Mouse (Mus musculus) midbrain, embryonic 10.5 days (tissue): Measurements from ENCODE around the gene Utf1. TPM values are rescaled to one million over a fixed set of nuclear protein-coding genes. Genes with fewer than 3 reads are reported as not detected.

Experiments
- DNase-seq: peaks from one replicate; pipeline ENCODE4 v3.0.0-alpha.2; 2017; ENCODE audit warnings: low spot score
- H3K27ac ChIP-seq: fragments of 300-500 bp; sonication (generic); replicated peaks from 2 replicates; pipeline ENCODE4 v1.5.1; 2016; ENCODE audit warnings: mild to moderate bottlenecking
- H3K27me3 ChIP-seq: fragments of 300-500 bp; sonication (generic); 2 replicates; pipeline ENCODE4 v1.6.1; 2016; ENCODE audit warnings: low read depth, mild to moderate bottlenecking; ENCODE audit not compliant: poor library complexity, severe bottlenecking
- H3K36me3 ChIP-seq: fragments of 300-500 bp; sonication (generic); 2 replicates; pipeline ENCODE4 v1.6.1; 2016; ENCODE audit warnings: mild to moderate bottlenecking, moderate library complexity
- H3K4me1 ChIP-seq: fragments of 300-500 bp; sonication (generic); 2 replicates; pipeline ENCODE4 v1.6.1; 2016
- H3K4me3 ChIP-seq: fragments of 300-500 bp; sonication (generic); 2 replicates; pipeline ENCODE4 v1.5.1; 2016; ENCODE audit warnings: mild to moderate bottlenecking, moderate library complexity
- H3K9me3 ChIP-seq: fragments of 300-500 bp; sonication (generic); replicated peaks from 2 replicates; pipeline ENCODE4 v1.6.1; 2016; ENCODE audit warnings: mild to moderate bottlenecking
- WGBS: fragments of 180-500 bp; shearing (Covaris S2); methylation state at CpG from one replicate; pipeline ENCODE4 v1.1.7; 2016; 5-methylcytosine and 5-hydroxymethylcytosine counted together
- microRNA counts: library from miRNA; unstranded; fragments of <30 nt; microRNA quantifications from one replicate; lab custom pipeline; 2017
- microRNA-seq: library from miRNA; unstranded; fragments of <30 nt; microRNA quantifications from one replicate; pipeline ENCODE4, GENCODE M21; 2017
- polyA plus RNA-seq: library from polyadenylated mRNA; unstranded; fragments of >200 nt; fragmentation: Nextera tagmentation; extraction: Ambion mirVana; gene quantifications from 2 replicates; pipeline ENCODE4 v1.2.1, GENCODE M21; 2016

Gene Utf1
- polyA plus RNA-seq, 1 experiment from 2014 or later = 0.16 TPM

DNA sequence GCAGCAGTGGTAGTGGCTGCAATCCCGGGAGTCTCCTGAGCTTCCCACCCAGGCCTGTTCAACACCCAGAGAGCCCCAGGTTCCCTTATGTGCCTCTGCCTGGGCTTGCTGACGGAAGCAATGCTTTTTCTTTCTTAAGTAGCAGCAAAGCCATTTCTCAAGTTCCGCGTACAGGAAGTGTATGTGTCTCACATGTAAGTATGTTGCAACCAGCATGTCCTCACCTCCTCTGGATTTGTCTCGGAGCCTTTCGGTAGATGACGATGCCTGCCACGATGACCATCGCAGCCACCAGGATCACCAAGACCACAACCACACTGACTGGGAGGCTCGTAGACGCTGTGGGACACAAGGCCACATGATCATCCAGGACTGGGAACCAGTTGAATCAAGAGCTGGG is 40.9 kb downstream of the Utf1 start:
- Histone ChIP-seq H3K9me3 (no peaks in the 10 kb centered on the region), H3K4me1 (no peaks in the 10 kb centered on the region), H3K4me3 (no peak overlapping the region), H3K27ac (no peak overlapping the region), H3K36me3 (peaks cover 14% of the 10 kb centered on the region; the same call in 1 of the 2 replicates), H3K27me3 (peaks cover 11% of the 10 kb centered on the region)
- DNase-seq = no peak
- 94% methylated on average over 11 of the region's 11 CpGs for WGBS

DNA sequence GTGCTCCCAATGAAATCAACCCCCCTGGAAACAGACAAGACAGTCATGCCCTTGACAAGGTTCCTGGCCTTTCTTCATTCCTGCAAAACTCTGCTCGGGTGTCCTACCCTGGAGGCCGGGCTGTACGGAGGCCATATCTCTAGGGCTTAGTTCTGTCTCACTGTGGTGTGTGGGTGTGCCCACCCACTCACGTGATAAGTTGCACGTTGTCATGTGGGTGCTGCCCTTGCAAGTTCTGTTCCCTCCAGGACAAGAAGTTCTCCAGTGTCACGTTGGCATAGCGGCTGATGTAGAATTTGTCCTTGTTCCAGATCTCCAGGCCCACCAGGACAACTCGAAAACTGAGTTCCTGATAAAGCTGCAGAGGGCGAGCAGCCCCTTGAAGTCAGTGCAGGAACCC is 44.7 kb downstream of the Utf1 start:
- 93% methylated on average over 9 of the region's 9 CpGs for whole genome bisulfite sequencing
- H3K4me1 ChIP-seq = no peaks in the 10 kb centered on the region

DNA sequence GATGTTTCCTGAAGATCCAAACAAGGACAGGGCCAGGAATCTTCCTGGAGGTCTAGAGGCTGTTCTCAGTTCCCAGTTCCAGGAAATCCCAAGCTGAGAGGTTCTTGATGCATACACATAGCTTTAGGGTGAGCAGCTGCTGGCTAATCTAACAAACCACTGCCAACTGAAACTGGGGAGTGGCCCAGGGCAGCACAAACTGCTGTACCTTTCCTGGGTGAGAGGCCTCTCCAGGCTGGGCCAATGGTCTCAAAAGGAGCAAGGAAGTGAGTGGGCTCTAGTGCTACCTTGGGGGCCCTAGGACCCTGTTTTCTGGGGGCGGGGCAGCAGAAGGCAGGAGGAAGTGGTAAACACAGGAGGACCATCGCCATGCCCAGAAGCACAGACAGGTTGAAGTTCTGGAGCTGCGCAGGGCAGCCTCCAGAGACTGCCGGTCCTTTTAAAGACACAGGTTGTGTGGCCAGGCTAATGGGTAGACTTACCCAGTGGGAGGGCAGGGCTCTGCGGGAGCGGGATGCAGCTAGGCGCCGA is 47.3 kb downstream of the Utf1 start:
- 72% methylated on average over 8 of the region's 8 CpGs for WGBS
- H3K27me3 ChIP-seq = no peaks in the 10 kb centered on the region
- H3K4me1 ChIP-seq = no peaks in the 10 kb centered on the region
- DNase-seq = no peak
- no peak overlapping the region for H3K4me3 ChIP-seq
- H3K9me3 ChIP-seq = no peaks in the 10 kb centered on the region
- peaks cover 18% of the 10 kb centered on the region for H3K36me3 ChIP-seq
- no peak overlapping the region for H3K27ac ChIP-seq

More for the DNA sequence above, 44.7 kb downstream of the Utf1 start:
- Histone ChIP-seq H3K27me3 (no peaks in the 10 kb centered on the region), H3K27ac (no peak overlapping the region), H3K9me3 (no peaks in the 10 kb centered on the region), H3K4me3 (no peak overlapping the region), H3K36me3 (peaks cover 14% of the 10 kb centered on the region; the same call in 1 of the 2 replicates)
- DNase-seq = no peak

DNA sequence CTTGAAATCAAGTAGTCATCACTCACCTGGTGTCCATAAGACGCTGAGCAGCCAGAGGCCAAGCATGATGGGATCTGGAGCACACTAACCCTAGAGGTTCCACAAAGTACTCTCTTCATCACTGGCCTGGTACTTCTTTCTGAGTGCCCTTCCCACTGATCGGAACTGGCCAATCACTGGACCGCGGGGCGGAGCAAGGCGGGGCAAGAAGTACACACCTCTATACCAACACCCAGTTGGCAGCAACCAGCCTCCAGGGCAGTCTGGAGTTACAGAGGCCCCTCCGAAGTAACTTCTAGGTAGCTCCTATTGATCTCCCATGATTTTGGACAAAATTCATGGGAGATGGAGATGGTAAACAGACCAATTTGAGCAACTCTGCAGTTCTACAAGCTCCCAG is 48.8 kb downstream of the Utf1 start, which contains the start of gene Adam8:
Gene Adam8 (minus strand): TSS at position 157 of the 400 bp plus-strand sequence.
- no peaks in the 10 kb centered on the region for H3K4me1 ChIP-seq
- WGBS = 37% methylated on average over 7 of the region's 7 CpGs
- H3K4me3 ChIP-seq = no peak within 1 kb of the TSS
- peaks cover 29% of the 10 kb centered on the region for H3K36me3 ChIP-seq
- H3K9me3 ChIP-seq = no peaks in the 10 kb centered on the region
- no peak within 1 kb of the TSS for H3K27ac ChIP-seq
- H3K27me3 ChIP-seq = no peaks in the 10 kb centered on the region
- DNase-seq = no peak

DNA sequence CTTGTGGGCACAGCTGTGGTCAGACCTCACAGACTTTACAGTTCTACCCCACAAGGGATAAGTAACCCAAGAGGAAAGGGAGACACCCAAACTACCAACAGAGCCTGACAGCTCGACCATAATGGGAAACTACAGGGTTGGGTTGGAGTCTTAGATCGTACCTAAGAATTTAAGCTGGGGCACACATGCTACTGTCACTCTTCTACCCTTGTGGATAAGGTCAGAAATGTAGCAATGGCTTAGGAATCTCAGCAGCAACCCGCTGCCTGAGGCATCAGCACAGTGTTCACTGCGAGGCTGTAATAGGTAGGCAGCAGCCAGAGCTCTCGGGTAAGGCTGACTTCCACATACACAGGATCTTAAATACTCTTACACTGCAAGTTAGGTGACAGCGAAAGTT is 49.9 kb downstream of the Utf1 start:
- H3K4me3 ChIP-seq = no peak overlapping the region
- H3K4me1 ChIP-seq = no peaks in the 10 kb centered on the region
- peaks cover 40% of the 10 kb centered on the region for H3K36me3 ChIP-seq
- WGBS = 93% methylated on average over 6 of the region's 6 CpGs
- DNase-seq = no peak
- no peaks in the 10 kb centered on the region for H3K9me3 ChIP-seq
- H3K27me3 ChIP-seq = no peaks in the 10 kb centered on the region
- H3K27ac ChIP-seq = no peak overlapping the region

DNA sequence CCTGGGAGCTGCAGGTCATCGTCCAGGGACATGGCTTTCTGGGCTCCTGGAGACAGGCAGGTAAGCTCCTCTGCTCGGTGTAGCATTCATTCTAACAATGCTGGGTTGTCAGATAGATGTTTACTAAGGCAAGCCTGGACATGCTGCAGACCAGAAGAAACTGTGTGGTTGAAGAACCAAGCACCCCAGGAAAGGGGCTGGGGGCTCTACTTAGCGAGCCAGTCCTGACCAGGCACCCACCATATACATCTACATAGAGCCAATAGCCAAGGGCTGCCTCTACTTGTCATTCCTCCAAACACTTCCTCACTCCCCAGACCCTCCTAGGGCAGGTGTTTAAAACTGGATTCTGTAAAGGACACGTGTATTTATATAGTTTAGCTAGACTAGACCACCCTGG is 50.6 kb downstream of the Utf1 start:
- Histone ChIP-seq H3K27me3 (no peaks in the 10 kb centered on the region), H3K27ac (no peak overlapping the region), H3K36me3 (peaks cover 47% of the 10 kb centered on the region), H3K4me1 (no peaks in the 10 kb centered on the region), H3K4me3 (no peak overlapping the region), H3K9me3 (no peaks in the 10 kb centered on the region)
- WGBS = 78% methylated on average over 4 of the region's 4 CpGs
- DNase-seq = no peak

DNA sequence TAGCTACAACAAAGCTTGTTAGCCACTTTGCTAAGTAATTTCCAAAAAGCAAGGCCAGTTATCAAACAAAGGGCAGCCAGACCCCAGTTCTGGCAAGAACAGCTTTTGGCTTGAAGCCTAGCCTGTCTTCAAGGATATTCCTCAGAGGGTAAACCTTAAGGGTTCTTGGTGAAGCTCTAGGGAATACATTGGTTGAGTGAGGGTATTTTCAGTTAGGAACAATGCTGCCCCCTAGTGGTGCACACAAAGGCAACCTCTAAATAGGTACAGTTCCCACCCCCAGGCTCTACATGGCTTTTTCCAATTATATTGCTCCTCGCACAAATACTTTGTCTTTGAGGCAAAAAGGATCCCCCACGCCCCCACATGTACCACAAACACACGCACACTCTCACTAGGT is 51.1 kb downstream of the Utf1 start:
- peaks cover 52% of the 10 kb centered on the region for H3K36me3 ChIP-seq
- H3K27ac ChIP-seq = no peak overlapping the region
- H3K27me3 ChIP-seq = no peaks in the 10 kb centered on the region
- WGBS = 24% methylated on average over 3 of the region's 3 CpGs
- no peaks in the 10 kb centered on the region for H3K9me3 ChIP-seq
- DNase-seq = peak; percentile 57
- no peaks in the 10 kb centered on the region for H3K4me1 ChIP-seq
- H3K4me3 ChIP-seq = no peak overlapping the region

MicroRNA genes within 50 kb of the gene (microRNA counts, 519-probe panel; counts per million panel counts)
- not detected for microRNA mmu-miR-202-3p (lab: Ali Mortazavi, UCI)
- not detected for microRNA mmu-miR-202-5p (lab: Ali Mortazavi, UCI)

Small RNA genes lying within 50 kb of the gene (microRNA-seq; reads per million reads assigned to microRNA genes)
- gene Mir202 (not detected), gene Mir7062 (1.2 reads per million), gene mmu-mir-7686 (not detected)

Other genes with a start within 250 kb of the Utf1 start
- gene Adgra1, start 109.6 kb upstream of the Utf1 start, polyA plus RNA-seq = 9.1 and 17.1 TPM in 2 replicates
- gene Kndc1, start 49.1 kb upstream of the Utf1 start, polyA plus RNA-seq = 0.31 and 0.35 TPM in 2 replicates
- gene 6430531B16Rik, start 35.0 kb downstream of the Utf1 start, polyA plus RNA-seq = 0.74 and 1.1 TPM in 2 replicates
- 2.5 and 2.7 TPM in 2 replicates for gene Adam8, start 48.8 kb downstream of the Utf1 start, polyA plus RNA-seq
- gene Zfp511, start 92.6 kb downstream of the Utf1 start, polyA plus RNA-seq = 42.6 and 43.8 TPM in 2 replicates
- 74.0 and 80.0 TPM in 2 replicates for gene Tubgcp2, start 92.9 kb downstream of the Utf1 start, polyA plus RNA-seq
- 5.1 and 16.6 TPM in 2 replicates for gene Msx3, start 105.3 kb downstream of the Utf1 start, polyA plus RNA-seq
- gene Caly, start 138.8 kb downstream of the Utf1 start, polyA plus RNA-seq = 2.0 and 4.7 TPM in 2 replicates
- not detected in 2 replicates for gene Prap1, start 149.6 kb downstream of the Utf1 start, polyA plus RNA-seq
- gene Fuom, start 158.7 kb downstream of the Utf1 start, polyA plus RNA-seq = 10.9 and 12.8 TPM in 2 replicates
- 15.8 and 18.5 TPM in 2 replicates for gene Paox, start 172.0 kb downstream of the Utf1 start, polyA plus RNA-seq
- 157 and 161 TPM in 2 replicates for gene Echs1, start 172.7 kb downstream of the Utf1 start, polyA plus RNA-seq
- gene Mtg1, start 193.8 kb downstream of the Utf1 start, polyA plus RNA-seq = 32.6 TPM in 2 replicates
- gene Sprn, start 211.1 kb downstream of the Utf1 start, polyA plus RNA-seq = 0.49 and 0.79 TPM in 2 replicates
- not detected in 2 replicates for gene Olfr522, start 221.0 kb downstream of the Utf1 start, polyA plus RNA-seq
- not detected in 2 replicates for gene Olfr523, start 229.4 kb downstream of the Utf1 start, polyA plus RNA-seq